Mouse (Mus musculus) left cerebral cortex, postnatal 25 days (tissue): ENCODE data around the gene Cdkal1. TPM values are rescaled to one million over a fixed set of nuclear protein-coding genes. Genes with fewer than 3 reads are reported as not detected.
A peak's percentile ranks its signal among the peaks of the same experiment; 100 is the strongest.

Source experiments
- DNase-seq, 2 experiments: peaks; one replicate each; pipeline ENCODE4 v3.0.0; 2022; ENCODE audit warnings: low spot score in 2 of 2, mixed read lengths in 1 of 2
- intact Hi-C: fragments of 180-260 bp; cut with DNase I; formaldehyde crosslinking; loops from one replicate; pipeline ENCODE4 v1.15.1; 2025
- total RNA-seq, 2 experiments: library from RNA; stranded (reverse); gene quantifications; 2 replicates each; pipeline ENCODE4 v1.2.3; 2021

Gene Cdkal1
- total RNA-seq, 2 experiments from 2014 or later = 20.0 to 20.1 TPM

DNA sequence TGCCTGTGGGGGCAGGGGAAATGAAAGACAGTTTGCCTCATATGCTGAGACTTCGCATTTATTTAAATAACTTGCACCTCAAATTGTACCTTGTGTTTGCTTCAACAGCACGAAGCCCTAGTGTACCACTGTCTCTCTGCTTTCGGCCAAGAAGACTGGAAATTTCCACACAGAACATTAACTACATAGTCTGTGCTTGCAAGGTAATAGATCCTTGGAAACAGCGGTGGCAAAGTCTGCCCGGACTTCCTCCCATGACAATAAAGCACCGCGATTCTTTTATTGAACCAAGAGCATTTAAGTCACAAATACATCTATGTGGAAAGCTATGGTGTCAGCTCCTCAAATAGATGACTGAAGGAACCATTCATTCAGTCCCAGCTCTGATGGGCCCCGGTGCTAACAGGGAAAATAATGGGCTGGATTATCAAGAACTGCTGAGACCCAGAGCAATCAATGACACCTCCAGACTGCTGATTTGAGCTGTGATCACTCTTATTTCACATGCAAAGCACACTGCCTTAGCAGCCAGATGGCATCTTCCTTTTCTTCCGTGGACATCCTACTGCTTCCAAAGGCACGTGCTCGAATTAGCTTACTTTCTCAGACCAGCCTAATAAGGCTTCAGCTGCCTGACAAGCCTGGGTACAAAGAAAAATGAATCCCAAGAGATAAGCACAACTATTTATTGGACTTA, 591.3 kb downstream of the Cdkal1 start:
- intact Hi-C loops = no loop called here
- DNase-seq = peak; percentile 12 to 14

DNA sequence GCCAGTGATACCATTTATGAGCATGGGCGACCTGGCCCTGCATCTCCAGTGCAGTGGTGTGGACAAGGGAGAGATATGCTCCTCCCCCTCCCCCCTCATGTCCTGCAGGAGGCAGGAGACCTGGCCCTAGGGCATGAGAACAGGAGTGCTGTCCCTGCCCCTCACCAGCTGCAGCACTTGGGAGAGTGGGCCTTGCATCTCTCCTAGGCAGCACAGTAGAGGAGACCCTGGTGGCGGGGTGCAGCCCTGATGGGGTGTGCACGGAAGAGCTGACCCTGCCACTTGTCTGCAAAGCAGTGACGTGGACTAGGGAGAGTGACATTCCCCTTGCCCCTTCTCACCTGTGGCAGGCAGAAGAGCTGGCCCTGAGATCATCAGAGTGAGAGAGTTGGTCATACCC, 593.3 kb downstream of the Cdkal1 start:
- DNase-seq = no peak
- intact Hi-C loops = no loop called here

- DNase-seq = no peak
- intact Hi-C loops = no loop called here
Measured at GRCm38 (mm10) chr13:29248535-29248934, 606.9 kb downstream of the Cdkal1 start.

DNA sequence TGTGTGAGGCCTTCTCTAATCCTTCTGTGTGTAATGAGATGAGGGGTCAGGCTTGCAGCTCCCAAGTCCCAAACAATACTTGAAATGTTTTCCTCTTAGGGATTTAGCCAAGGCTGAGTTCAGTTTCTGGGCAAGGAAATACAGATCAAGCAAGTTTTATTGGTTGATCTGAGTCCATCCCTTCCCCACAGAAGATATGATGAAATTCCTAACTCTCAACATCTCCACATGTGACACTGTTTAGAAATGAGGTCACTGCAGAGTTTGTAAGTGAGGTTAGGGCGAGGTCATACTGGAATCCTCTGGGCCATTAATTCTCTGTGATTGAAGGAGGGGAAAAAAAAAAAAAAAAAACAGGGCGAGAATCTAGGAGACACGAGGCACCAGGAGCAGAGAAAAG, 607.7 kb downstream of the Cdkal1 start:
- no peak for DNase-seq
- intact Hi-C loops = no loop called here

DNA sequence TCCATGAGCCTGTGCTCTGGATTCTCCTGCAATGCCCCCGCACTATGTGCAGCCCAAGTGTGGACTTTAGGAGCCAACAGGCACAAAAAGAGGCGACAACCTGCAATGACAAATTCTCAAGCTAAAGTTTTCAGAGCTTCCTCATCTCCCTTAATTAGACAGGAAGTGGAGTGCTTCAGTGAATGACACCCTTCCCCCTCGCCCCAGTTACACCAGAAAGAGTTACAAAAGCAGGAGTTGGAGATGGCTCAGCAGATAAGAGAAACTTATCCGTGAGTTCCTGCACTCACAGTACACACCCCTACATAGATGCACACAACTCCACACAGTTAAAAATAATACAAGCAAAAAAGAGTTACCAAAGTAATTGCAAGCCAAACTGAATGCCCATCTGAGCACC, 620.4 kb downstream of the Cdkal1 start:
- intact Hi-C loops = loop anchor here (10.0 kb wide), 1 partner anchor 160 kb away; no protein-coding TSS in a partner anchor
- peak in 1 of 2 experiments; percentile 20 for DNase-seq

DNA sequence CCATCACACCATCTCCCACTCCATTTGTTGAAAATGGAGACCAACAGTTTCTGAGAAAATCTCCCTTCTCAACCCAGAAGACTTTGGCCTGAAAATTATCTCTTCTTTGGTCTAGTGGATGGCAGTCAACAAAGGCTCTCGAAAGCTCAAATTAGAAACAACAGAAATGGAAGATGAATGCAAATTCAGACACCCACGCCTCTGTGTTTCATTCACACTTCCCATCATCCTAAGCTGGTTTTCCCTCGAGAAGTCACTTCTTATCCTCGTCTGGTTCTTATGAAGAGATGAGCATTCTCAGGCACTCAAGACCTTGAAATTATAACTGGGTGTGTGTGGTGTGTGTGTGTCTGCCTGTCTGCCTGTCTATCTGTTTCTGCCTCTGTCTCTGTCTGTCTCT, 621.0 kb downstream of the Cdkal1 start:
- intact Hi-C loops = loop anchor here (10.0 kb wide), 1 partner anchor 160 kb away; no protein-coding TSS in a partner anchor
- DNase-seq = peak; percentile 16 to 89

- intact Hi-C loops = loop anchor here (10.0 kb wide), 1 partner anchor 161 kb away; no protein-coding TSS in a partner anchor
- DNase-seq = no peak
Measured at GRCm38 (mm10) chr13:29233970-29234369, 621.5 kb downstream of the Cdkal1 start.

GRCm38 (mm10) chr13:29232681-29233080, 622.8 kb downstream of the Cdkal1 start:
- intact Hi-C loops = loop anchor here (10.0 kb wide), 1 partner anchor 162 kb away; no protein-coding TSS in a partner anchor

GRCm38 (mm10) chr13:29224815-29225214, 630.7 kb downstream of the Cdkal1 start:
- no peak for DNase-seq
- intact Hi-C loops = no loop called here

More at GRCm38 (mm10) chr13:29232681-29233080, 622.8 kb downstream of the Cdkal1 start:
- peak in 1 of 2 experiments; percentile 31 for DNase-seq

- DNase-seq = no peak
Measured at GRCm38 (mm10) chr13:29222261-29222838, 633.1 kb downstream of the Cdkal1 start.

GRCm38 (mm10) chr13:29221646-29222045, 633.8 kb downstream of the Cdkal1 start:
- intact Hi-C loops = no loop called here
- DNase-seq = no peak

More at GRCm38 (mm10) chr13:29222261-29222838, 633.1 kb downstream of the Cdkal1 start:
- intact Hi-C loops = no loop called here

- no peak for DNase-seq
- intact Hi-C loops = no loop called here
Measured at GRCm38 (mm10) chr13:29218594-29219230, 636.8 kb downstream of the Cdkal1 start.

DNA sequence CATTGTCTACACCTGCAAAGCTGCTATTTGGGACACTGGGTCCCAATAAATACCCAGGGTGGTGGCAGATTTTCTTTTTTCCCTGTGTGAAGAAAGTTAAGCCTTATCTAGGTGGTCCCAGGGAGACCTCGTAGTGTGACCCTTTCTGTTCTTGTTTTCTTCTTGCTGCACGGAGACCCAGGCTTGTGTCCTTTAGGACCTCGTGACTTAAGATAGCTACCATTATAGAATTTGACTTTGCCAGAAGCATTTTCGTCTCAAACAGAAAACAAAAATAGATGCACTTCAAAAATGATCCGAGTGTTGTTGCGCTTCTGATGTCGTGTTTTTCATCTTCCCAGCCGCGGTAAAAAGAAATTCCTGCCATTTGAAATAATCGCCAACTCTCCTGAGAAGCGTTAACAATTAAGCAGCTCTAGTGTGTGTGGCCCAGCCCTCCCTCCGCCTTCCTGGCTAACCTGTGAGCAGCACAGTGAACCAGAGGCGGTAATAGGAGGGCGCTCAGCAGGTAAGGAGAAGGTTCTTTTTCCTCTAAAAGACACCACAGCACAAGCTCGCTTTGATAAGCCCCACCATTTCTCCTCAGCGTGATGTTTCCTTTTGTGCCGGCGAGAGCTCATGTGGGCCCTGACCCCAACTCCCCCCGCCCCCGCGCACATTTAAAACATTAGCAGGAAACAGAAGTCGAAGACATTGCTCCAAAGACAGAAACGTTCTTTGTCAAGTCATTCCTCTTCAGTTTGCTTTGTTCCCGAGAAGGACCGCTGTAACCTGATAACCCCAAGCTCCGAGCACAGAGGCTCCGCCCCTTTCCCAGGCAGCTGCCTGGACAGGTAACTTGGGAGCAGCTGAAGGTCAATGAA, 645.1 kb downstream of the Cdkal1 start:
- intact Hi-C loops = no loop called here
- no peak for DNase-seq

DNA sequence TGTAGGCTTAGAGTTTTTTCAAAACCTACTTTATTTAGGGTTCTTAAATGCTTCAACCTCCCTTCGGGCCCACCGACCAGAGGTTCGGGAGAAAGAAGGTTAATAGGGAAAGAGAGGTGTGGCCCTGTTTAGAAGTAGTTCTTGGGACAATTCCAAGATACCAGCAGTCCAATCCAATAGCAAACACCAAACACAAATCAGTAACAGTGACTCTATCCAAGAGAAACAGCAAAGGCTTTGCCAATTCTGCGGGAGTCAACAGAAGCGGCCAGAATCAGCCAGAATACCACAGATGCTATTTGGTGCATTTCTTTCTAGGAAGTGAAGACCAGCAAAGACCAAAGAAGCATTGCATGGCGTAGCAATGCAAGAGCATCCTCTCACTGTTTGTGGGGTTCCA, 646.7 kb downstream of the Cdkal1 start:
- intact Hi-C loops = no loop called here
- DNase-seq = no peak

DNA sequence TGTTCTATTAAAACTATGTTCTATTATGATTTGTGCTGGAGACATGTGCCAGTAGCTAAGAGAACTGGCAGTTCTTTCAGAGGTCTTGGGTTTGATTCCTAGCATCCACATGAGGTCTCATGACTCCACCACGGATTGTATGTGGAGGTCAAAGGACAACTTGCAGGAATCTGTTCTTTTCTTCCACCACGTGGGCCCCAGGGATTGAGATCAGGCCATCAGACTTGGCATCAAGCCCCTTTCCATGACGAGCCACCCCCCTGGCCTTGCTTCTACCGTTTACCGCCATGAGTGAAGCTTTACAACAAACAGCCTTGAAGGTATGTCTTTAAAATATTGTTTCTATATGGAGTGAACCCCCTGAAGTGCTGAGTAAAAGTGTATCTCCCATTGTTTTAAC, 651.6 kb downstream of the Cdkal1 start:
- intact Hi-C loops = no loop called here

DNA sequence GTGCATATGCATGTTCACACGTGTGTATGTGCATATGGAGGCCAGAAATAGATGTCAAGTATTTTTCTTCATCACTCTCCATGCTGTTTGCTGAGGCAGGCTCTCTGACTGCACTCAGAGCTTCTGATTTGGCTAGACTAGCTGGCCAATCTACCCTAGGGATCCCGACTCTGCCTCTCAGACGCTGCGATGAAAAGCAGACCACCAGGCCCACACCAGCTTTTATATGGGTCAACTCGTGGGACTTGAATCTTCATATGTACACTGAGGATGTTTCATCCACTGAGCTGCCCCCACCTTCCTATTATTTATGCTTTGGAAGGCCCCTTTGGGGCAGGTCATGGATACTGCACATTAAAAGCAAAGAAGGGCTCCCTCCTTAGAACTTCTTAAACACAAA, 652.0 kb downstream of the Cdkal1 start:
- DNase-seq = no peak
- intact Hi-C loops = no loop called here

More for the DNA sequence above, 651.6 kb downstream of the Cdkal1 start:
- no peak for DNase-seq

GRCm38 (mm10) chr13:29202562-29202961, 652.9 kb downstream of the Cdkal1 start:
- no peak for DNase-seq
- intact Hi-C loops = no loop called here

DNA sequence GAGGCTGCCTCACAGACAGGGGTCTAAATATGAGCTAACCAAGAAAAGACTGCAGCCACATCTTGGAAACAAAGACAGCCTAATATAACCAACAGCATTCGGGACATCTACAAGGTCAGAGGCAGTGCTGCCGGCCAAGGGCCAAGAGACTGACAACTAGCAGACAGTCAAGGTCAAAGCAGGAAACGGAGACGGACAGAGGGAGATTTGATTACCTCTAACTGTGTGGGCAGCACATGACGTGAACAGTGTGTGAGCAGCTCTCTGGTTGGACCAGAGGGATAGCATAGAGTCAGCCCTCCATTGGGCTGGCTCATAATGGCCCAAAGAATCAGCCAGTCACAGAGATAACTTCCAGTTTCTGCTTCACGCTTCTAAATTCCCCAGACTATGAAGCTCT, 655.8 kb downstream of the Cdkal1 start:
- no peak for DNase-seq
- intact Hi-C loops = no loop called here

DNA sequence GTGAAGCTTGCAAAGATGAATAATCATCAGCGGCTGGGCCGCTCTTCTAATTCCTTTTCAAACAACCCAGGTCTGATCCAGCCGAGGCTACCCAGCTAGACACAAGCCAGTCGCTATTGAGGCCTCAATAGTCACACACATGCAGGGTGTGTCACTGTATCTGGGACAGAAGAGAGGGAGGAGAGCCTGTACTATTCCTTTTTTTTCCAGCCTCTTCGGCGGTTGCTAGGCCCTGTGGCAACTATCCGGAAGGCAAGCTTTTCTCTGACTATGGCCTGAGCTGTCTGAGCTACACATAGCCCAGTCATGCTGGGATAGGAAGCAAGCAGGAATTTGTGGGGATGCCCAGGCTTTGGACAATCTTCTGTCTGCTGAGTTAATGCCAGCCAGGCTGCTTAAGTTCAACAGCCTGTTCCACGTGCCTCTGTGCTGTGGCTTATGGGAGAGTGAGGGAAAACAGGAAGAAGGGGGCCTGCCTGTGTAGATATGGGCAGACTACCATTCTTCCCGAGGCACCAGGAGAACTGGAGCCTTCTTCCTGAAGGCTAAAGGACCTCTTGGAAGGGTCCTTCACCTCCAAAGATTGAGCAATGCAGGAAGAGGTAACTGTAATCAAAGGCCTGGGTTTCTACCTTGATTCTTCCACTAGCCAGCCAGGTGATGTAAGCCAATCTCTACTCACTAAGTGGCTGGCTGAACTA, 658.5 kb downstream of the Cdkal1 start:
- intact Hi-C loops = no loop called here
- DNase-seq = no peak
